Mouse (Mus musculus): ENCODE results near the gene Ddrgk1. TPM values are rescaled to one million over a fixed set of nuclear protein-coding genes. Genes with fewer than 3 reads are reported as not detected.

Gene Ddrgk1
- total and polyA plus RNA-seq, 3 experiments, result 51.7 to 93.1 (median 77.9) TPM

DNA sequence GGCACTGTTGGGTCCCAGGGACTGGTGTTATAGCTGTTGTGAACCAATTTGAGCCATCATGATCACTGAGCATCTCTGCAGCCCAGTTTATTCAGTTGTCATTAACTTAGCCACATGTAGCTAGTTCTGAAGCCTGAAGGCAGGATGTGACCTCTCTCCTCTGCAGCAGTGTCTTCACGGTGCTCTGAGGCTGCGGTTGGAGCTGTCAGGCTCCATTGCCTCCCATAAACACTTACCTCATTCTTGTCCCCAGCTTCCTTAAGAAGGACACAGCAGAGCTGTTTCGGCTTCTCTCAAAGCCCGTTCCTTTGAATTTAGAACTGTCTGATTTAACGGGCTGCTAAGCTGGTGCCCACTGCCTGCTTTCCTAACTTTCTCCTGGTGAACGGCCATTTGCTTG is 15.4 kb upstream of the Ddrgk1 start:
- no peak overlapping the region for H3K4me3 ChIP-seq (replicated peaks in 1 of 3; ENCODE audit: low read depth in 2 of 3, low read length in 2 of 3, poor library complexity in 1 of 3)
- H3K36me3 ChIP-seq (replicated peaks in 1 of 2; ENCODE audit: control insufficient read depth in 1 of 2, insufficient read depth in 1 of 2, low read length in 1 of 2), result peaks cover 87 to 94% of the 10 kb centered on the region in 2 experiments
- H3K9me3 ChIP-seq (replicated peaks; ENCODE audit: low read length), result no peaks in the 10 kb centered on the region
- peak; percentile 56 for DNase-seq (ENCODE audit: extremely low read depth)
- peaks cover 0 to 13% of the 10 kb centered on the region in 2 experiments; a peak in 2 of 4 replicates for H3K4me1 ChIP-seq (ENCODE audit: control insufficient read depth in 1 of 2, insufficient read depth in 2 of 2)
- no peak overlapping the region for H3K9ac ChIP-seq (ENCODE audit: insufficient read depth, low read depth)
- no peak for TF ChIP-seq MEF2A (IDR thresholded peaks at IDR 0.05; ENCODE audit: borderline replicate concordance, low read depth, low read length)
- H3K27me3 ChIP-seq (replicated peaks), result no peaks in the 10 kb centered on the region
- H3K4me2 ChIP-seq (ENCODE audit: insufficient read depth, low read depth, poor library complexity, severe bottlenecking), result no peak overlapping the region
- no peaks in the 10 kb centered on the region; the same call in 1 of the 2 replicates for H3K79me2 ChIP-seq (replicated peaks; ENCODE audit: control insufficient read depth, extremely low read depth, insufficient read depth, poor library complexity, severe bottlenecking)
- dilution Hi-C loops (cut with MboI; ENCODE audit: extremely low pct_ligation_motif_present, extremely low pct_unique_long_range_greater_than_20kb, low sequenced_read_pairs), result no loop called here
- in situ Hi-C loops (cut with MboI; ENCODE audit: low pct_ligation_motif_present, low pct_unique_long_range_greater_than_20kb, low sequenced_read_pairs), result no loop called here
- no peak overlapping the region for H3K27ac ChIP-seq (ENCODE audit: insufficient read depth, low read depth)

GRCm38 (mm10) chr2:130679154-130679553 is 14.7 kb upstream of the Ddrgk1 start:
- Histone ChIP-seq H3K9ac (ENCODE audit: insufficient read depth, low read depth) (no peak overlapping the region), H3K79me2 (replicated peaks; ENCODE audit: control insufficient read depth, extremely low read depth, insufficient read depth, poor library complexity, severe bottlenecking) (no peaks in the 10 kb centered on the region; the same call in 1 of the 2 replicates), H3K9me3 (replicated peaks; ENCODE audit: low read length) (no peaks in the 10 kb centered on the region), H3K4me3 (replicated peaks in 1 of 3; ENCODE audit: low read depth in 2 of 3, low read length in 2 of 3, poor library complexity in 1 of 3) (no peak overlapping the region), H3K36me3 (replicated peaks in 1 of 2; ENCODE audit: control insufficient read depth in 1 of 2, insufficient read depth in 1 of 2, low read length in 1 of 2) (peaks cover 85 to 93% of the 10 kb centered on the region in 2 experiments), H3K27me3 (replicated peaks) (no peaks in the 10 kb centered on the region), H3K4me1 (ENCODE audit: control insufficient read depth in 1 of 2, insufficient read depth in 2 of 2) (peaks cover 0 to 13% of the 10 kb centered on the region in 2 experiments; a peak in 2 of 4 replicates), H3K4me2 (ENCODE audit: insufficient read depth, low read depth, poor library complexity, severe bottlenecking) (no peak overlapping the region), H3K27ac (ENCODE audit: insufficient read depth, low read depth) (no peak overlapping the region)
- dilution Hi-C loops (cut with MboI; ENCODE audit: extremely low pct_ligation_motif_present, extremely low pct_unique_long_range_greater_than_20kb, low sequenced_read_pairs) (no loop called here), in situ Hi-C loops (cut with MboI; ENCODE audit: low pct_ligation_motif_present, low pct_unique_long_range_greater_than_20kb, low sequenced_read_pairs) (no loop called here)
- DNase-seq (ENCODE audit: extremely low read depth), result no peak
- TF ChIP-seq CHD1 (IDR thresholded peaks at IDR 0.05; ENCODE audit: low read depth, low read length), result no peak
- no peak for TF ChIP-seq KAT2A (IDR thresholded peaks at IDR 0.05; ENCODE audit: insufficient replicate concordance, low read length)
- no peak for TF ChIP-seq USF1 (IDR thresholded peaks at IDR 0.05; ENCODE audit: low read depth, low read length)
- no peak for TF ChIP-seq MAFK (IDR thresholded peaks at IDR 0.05; ENCODE audit: insufficient replicate concordance, low read length)

- Histone ChIP-seq H3K4me1 (ENCODE audit: control insufficient read depth in 1 of 2, insufficient read depth in 2 of 2) (peaks cover 0 to 13% of the 10 kb centered on the region in 2 experiments; a peak in 2 of 4 replicates), H3K27ac (ENCODE audit: insufficient read depth, low read depth) (no peak overlapping the region), H3K79me2 (replicated peaks; ENCODE audit: control insufficient read depth, extremely low read depth, insufficient read depth, poor library complexity, severe bottlenecking) (no peaks in the 10 kb centered on the region; the same call in 1 of the 2 replicates), H3K9ac (ENCODE audit: insufficient read depth, low read depth) (no peak overlapping the region), H3K9me3 (replicated peaks; ENCODE audit: low read length) (no peaks in the 10 kb centered on the region), H3K36me3 (replicated peaks in 1 of 2; ENCODE audit: control insufficient read depth in 1 of 2, insufficient read depth in 1 of 2, low read length in 1 of 2) (peaks cover 91 to 92% of the 10 kb centered on the region in 2 experiments), H3K4me2 (ENCODE audit: insufficient read depth, low read depth, poor library complexity, severe bottlenecking) (no peak overlapping the region), H3K27me3 (replicated peaks) (no peaks in the 10 kb centered on the region), H3K4me3 (replicated peaks in 1 of 3; ENCODE audit: low read depth in 2 of 3, low read length in 2 of 3, poor library complexity in 1 of 3) (no peak overlapping the region)
- in situ Hi-C loops (cut with MboI; ENCODE audit: low pct_ligation_motif_present, low pct_unique_long_range_greater_than_20kb, low sequenced_read_pairs) (no loop called here), dilution Hi-C loops (cut with MboI; ENCODE audit: extremely low pct_ligation_motif_present, extremely low pct_unique_long_range_greater_than_20kb, low sequenced_read_pairs) (no loop called here)
- no peak for DNase-seq (ENCODE audit: extremely low read depth)
- no peak for TF ChIP-seq MEF2A (IDR thresholded peaks at IDR 0.05; ENCODE audit: borderline replicate concordance, low read depth, low read length)
- no peak for TF ChIP-seq BHLHE40 (IDR thresholded peaks at IDR 0.05; ENCODE audit: low read depth, low read length)
- TF ChIP-seq MAX (IDR thresholded peaks at IDR 0.05; ENCODE audit: low read length), result no peak
- TF ChIP-seq TBP (conservative IDR thresholded peaks at IDR 0.05; ENCODE audit: low read depth, low read length), result no peak
- TF ChIP-seq USF1 (IDR thresholded peaks at IDR 0.05; ENCODE audit: low read depth, low read length), result no peak
- TF ChIP-seq RCOR1 (conservative IDR thresholded peaks at IDR 0.05; ENCODE audit: low read depth, low read length), result no peak
- TF ChIP-seq TCF12 (IDR thresholded peaks at IDR 0.05; ENCODE audit: low read depth, low read length), result no peak
- TF ChIP-seq EP300 (IDR thresholded peaks at IDR 0.05; ENCODE audit: low read length), result no peak
- no peak for TF ChIP-seq ELF1 (IDR thresholded peaks at IDR 0.05; ENCODE audit: low read depth, low read length)
- TF ChIP-seq UBTF (IDR thresholded peaks at IDR 0.05; ENCODE audit: low read depth, low read length), result no peak
- no peak for TF ChIP-seq E2F4 (IDR thresholded peaks at IDR 0.05; ENCODE audit: insufficient replicate concordance, low read depth, low read length)
- TF ChIP-seq IRF4 (IDR thresholded peaks at IDR 0.05; ENCODE audit: low read depth, low read length), result no peak
- TF ChIP-seq CTCF (conservative IDR thresholded peaks at IDR 0.05 in 1 of 2, IDR thresholded peaks at IDR 0.05 in 1 of 2; ENCODE audit: low read depth in 2 of 2, low read length in 2 of 2), result no peak
- no peak for TF ChIP-seq GABPA (IDR thresholded peaks at IDR 0.05; ENCODE audit: insufficient replicate concordance, low read depth, low read length)
- no peak for TF ChIP-seq ZKSCAN1 (IDR thresholded peaks at IDR 0.05; ENCODE audit: borderline replicate concordance, low read depth, low read length)
- TF ChIP-seq JUND (conservative IDR thresholded peaks at IDR 0.05; ENCODE audit: low read depth, low read length), result no peak
- no peak for TF ChIP-seq ETS1 (conservative IDR thresholded peaks at IDR 0.05; ENCODE audit: low read depth, low read length)
These were observed 12.8 kb upstream of the Ddrgk1 start for GRCm38 (mm10) chr2:130677211-130677610.
